Mouse (Mus musculus) MEL (cell line): ENCODE measurements around the gene Fam209. TPM values are rescaled to one million over a fixed set of nuclear protein-coding genes. Genes with fewer than 3 reads are reported as not detected.

ENCODE experiments used
- DNase-seq: peaks from one replicate; pipeline ENCODE4 v3.0.0; 2011; ENCODE audit warnings: low read depth, low spot score
- H3K27ac ChIP-seq: 2 replicates; pipeline ENCODE4 v1.5.1; 2012; ENCODE audit warnings: low read depth, mild to moderate bottlenecking, control low read depth, low read length, moderate library complexity; ENCODE audit not compliant: control insufficient read depth
- H3K27me3 ChIP-seq, 2 experiments: fragments of 150-350 bp in 1 of 2; sonication (generic) in 1 of 2; 2 replicates each; pipeline ENCODE4 v1.6.1; 2012; ENCODE audit warnings: low read length in 2 of 2, mild to moderate bottlenecking in 2 of 2, improper control_type of control experiment in 1 of 2, moderate library complexity in 1 of 2; ENCODE audit not compliant: insufficient read depth in 2 of 2, control insufficient read depth in 1 of 2
- H3K36me3 ChIP-seq, 2 experiments: 2 replicates each; pipeline ENCODE4 v1.6.1; 2012 to 2014; ENCODE audit warnings: low read length in 2 of 2, improper control_type of control experiment in 1 of 2, inconsistent platforms in 1 of 2, mild to moderate bottlenecking in 1 of 2; ENCODE audit not compliant: insufficient read depth in 2 of 2, control insufficient read depth in 1 of 2
- H3K4me1 ChIP-seq, 2 experiments: fragments of 150-350 bp in 1 of 2; sonication (generic) in 1 of 2; 2 replicates each; pipeline ENCODE4 v1.6.1; 2012; ENCODE audit warnings: low read length in 2 of 2, improper control_type of control experiment in 1 of 2, mild to moderate bottlenecking in 1 of 2; ENCODE audit not compliant: insufficient read depth in 2 of 2, control insufficient read depth in 1 of 2
- H3K4me3 ChIP-seq, 2 experiments: fragments of 150-350 bp in 1 of 2; sonication (generic) in 1 of 2; 2 replicates each; pipeline ENCODE4 v1.5.1; 2012; ENCODE audit warnings: low read depth in 2 of 2, low read length in 2 of 2, mild to moderate bottlenecking in 2 of 2, moderate library complexity in 2 of 2, control low read depth in 1 of 2, improper control_type of control experiment in 1 of 2; ENCODE audit not compliant: control insufficient read depth in 1 of 2, insufficient read depth in 1 of 2
- H3K79me2 ChIP-seq: 2 replicates; pipeline ENCODE4 v1.6.1; 2012; ENCODE audit warnings: mild to moderate bottlenecking, low read length, moderate library complexity; ENCODE audit not compliant: control insufficient read depth, poor library complexity, insufficient read depth
- H3K9ac ChIP-seq: 2 replicates; pipeline ENCODE4 v1.6.1; 2012; ENCODE audit warnings: low read depth, mild to moderate bottlenecking, control low read depth, low read length, moderate library complexity; ENCODE audit not compliant: control insufficient read depth, poor library complexity, severe bottlenecking
- H3K9me3 ChIP-seq: fragments of 150-350 bp; sonication (generic); replicated peaks from 2 replicates; pipeline ENCODE4 v1.6.1; 2012; ENCODE audit warnings: mild to moderate bottlenecking, low read length, improper control_type of control experiment, moderate library complexity; ENCODE audit not compliant: insufficient read depth
- CHD1 ChIP-seq: IDR thresholded peaks from 2 replicates; pipeline ENCODE4 v1.6.1; 2012; ENCODE audit warnings: low read depth, mild to moderate bottlenecking, inconsistent platforms, low read length, improper control_type of control experiment
- E2F4 ChIP-seq: IDR thresholded peaks from 2 replicates; pipeline ENCODE4 v1.6.1; 2011; ENCODE audit warnings: low read depth, low read length, improper control_type of control experiment, borderline replicate concordance
- ELF1 ChIP-seq: IDR thresholded peaks from 2 replicates; pipeline ENCODE4 v1.6.1; 2014; ENCODE audit warnings: low read depth, mild to moderate bottlenecking, inconsistent platforms, low read length, improper control_type of control experiment, moderate library complexity
- ETS1 ChIP-seq: IDR thresholded peaks from 2 replicates; pipeline ENCODE4 v1.6.1; 2012; ENCODE audit warnings: low read depth, mild to moderate bottlenecking, inconsistent platforms, low read length, improper control_type of control experiment, moderate library complexity
- GABPA ChIP-seq: IDR thresholded peaks from 2 replicates; pipeline ENCODE4 v1.6.1; 2012; ENCODE audit warnings: low read depth, mild to moderate bottlenecking, inconsistent platforms, low read length, improper control_type of control experiment, moderate library complexity
- JUND ChIP-seq: IDR thresholded peaks from 2 replicates; pipeline ENCODE4 v1.6.1; 2011; ENCODE audit warnings: low read depth, mild to moderate bottlenecking, improper control_type of control experiment, low read length
- MAFK ChIP-seq: IDR thresholded peaks from 2 replicates; pipeline ENCODE4 v1.6.1; 2011; ENCODE audit warnings: low read depth, mild to moderate bottlenecking, low read length, improper control_type of control experiment, borderline replicate concordance
- MAZ ChIP-seq: IDR thresholded peaks from 2 replicates; pipeline ENCODE4 v1.6.1; 2012; ENCODE audit warnings: low read depth, mild to moderate bottlenecking, inconsistent platforms, low read length, improper control_type of control experiment
- MYC ChIP-seq: IDR thresholded peaks from 2 replicates; pipeline ENCODE4 v1.6.1; 2011; ENCODE audit warnings: low read depth, mild to moderate bottlenecking, low read length, improper control_type of control experiment, moderate library complexity
- POLR2A ChIP-seq, 2 experiments: IDR thresholded peaks; 2 replicates each; pipeline ENCODE4 v1.6.1; 2011 to 2012; ENCODE audit warnings: low read length in 2 of 2, mild to moderate bottlenecking in 2 of 2, control low read depth in 1 of 2, improper control_type of control experiment in 1 of 2, low read depth in 1 of 2, moderate library complexity in 1 of 2; ENCODE audit not compliant: control insufficient read depth in 1 of 2, insufficient read depth in 1 of 2, poor library complexity in 1 of 2
- POLR2AphosphoS2 ChIP-seq: IDR thresholded peaks from 2 replicates; pipeline ENCODE4 v1.6.1; 2011; ENCODE audit warnings: low read length, improper control_type of control experiment
- RAD21 ChIP-seq: IDR thresholded peaks from 2 replicates; pipeline ENCODE4 v1.6.1; 2011; ENCODE audit warnings: mild to moderate bottlenecking, low read depth, low read length, improper control_type of control experiment
- TCF12 ChIP-seq: IDR thresholded peaks from 2 replicates; pipeline ENCODE4 v1.6.1; 2014; ENCODE audit warnings: low read depth, mild to moderate bottlenecking, inconsistent platforms, low read length, improper control_type of control experiment, moderate library complexity
- UBTF ChIP-seq: IDR thresholded peaks from 2 replicates; pipeline ENCODE4 v1.6.1; 2012; ENCODE audit warnings: low read depth, mild to moderate bottlenecking, inconsistent platforms, low read length, improper control_type of control experiment, moderate library complexity, borderline replicate concordance; ENCODE audit not compliant: insufficient read depth
- USF1 ChIP-seq: IDR thresholded peaks from 2 replicates; pipeline ENCODE4 v1.6.1; 2014; ENCODE audit warnings: low read depth, mild to moderate bottlenecking, inconsistent platforms, low read length, improper control_type of control experiment, moderate library complexity
- ZKSCAN1 ChIP-seq: IDR thresholded peaks from 2 replicates; pipeline ENCODE4 v1.6.1; 2012; ENCODE audit warnings: low read depth, mild to moderate bottlenecking, inconsistent platforms, low read length, improper control_type of control experiment, moderate library complexity
- ZMIZ1 ChIP-seq: IDR thresholded peaks from 2 replicates; pipeline ENCODE4 v1.6.1; 2012; ENCODE audit warnings: low read depth, mild to moderate bottlenecking, inconsistent platforms, low read length, improper control_type of control experiment, moderate library complexity
- ZNF384 ChIP-seq: IDR thresholded peaks from 2 replicates; pipeline ENCODE4 v1.6.1; 2012; ENCODE audit warnings: low read depth, mild to moderate bottlenecking, inconsistent platforms, low read length, improper control_type of control experiment
- polyA plus RNA-seq, 2 experiments: library from polyadenylated mRNA; stranded (reverse) in 1 of 2; unstranded in 1 of 2; fragments of >175 nt in 1 of 2; fragments of >200 nt in 1 of 2; gene quantifications; 2 replicates each; pipeline versions ENCODE4 v1.2.1 to v1.2.4; 2012; ENCODE audit warnings: low replicate concordance in 2 of 2, low read depth in 1 of 2; ENCODE audit not compliant: insufficient read length in 2 of 2, insufficient read depth in 1 of 2, missing spikeins in 1 of 2
- total RNA-seq: library from RNA; depleted of rRNA; stranded (reverse); fragments of 300-350 nt; gene quantifications from 2 replicates; pipeline ENCODE4 v1.2.3, GENCODE M21; 2012

Gene Fam209
- total and polyA plus RNA-seq, 3 experiments = 0.31 to 0.65 TPM; not detected in 1

DNA sequence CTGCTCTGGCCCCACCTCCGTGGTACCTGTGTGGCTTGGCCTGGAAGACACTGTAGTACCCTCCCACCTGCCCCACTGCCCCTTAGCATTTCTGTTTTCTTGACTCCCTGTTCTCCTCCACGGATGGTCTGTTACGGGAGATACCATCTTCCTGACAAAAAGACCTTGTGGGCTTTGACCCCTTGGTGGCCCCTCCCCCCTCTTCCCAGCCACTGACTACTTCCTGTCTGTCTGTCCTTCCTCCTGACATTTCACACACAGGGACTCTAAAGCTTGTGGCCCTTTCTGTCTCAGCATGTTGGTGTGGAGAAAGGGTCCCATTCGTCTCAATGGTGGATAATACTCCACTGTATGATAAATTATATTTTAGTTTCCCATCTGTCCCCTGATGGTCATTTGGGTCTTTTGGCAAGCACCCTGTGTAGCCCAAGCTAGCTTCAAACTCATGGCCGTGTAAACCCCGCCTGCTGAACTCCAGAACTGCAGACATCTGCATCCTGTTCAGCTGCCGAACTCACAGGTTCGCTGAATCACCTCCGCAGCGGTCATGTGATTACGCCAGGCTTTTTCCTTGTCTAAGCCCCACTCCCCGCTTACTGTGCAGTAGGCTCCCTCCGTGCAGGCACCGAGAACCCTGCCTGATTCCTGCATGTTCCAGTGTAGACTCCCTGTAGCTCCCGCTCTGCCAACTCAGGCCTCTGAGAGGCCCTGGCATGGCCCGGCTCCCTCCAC, 9.5 kb downstream of the Fam209 start:
- H3K27me3 ChIP-seq = no peaks in the 10 kb centered on the region
- no peaks in the 10 kb centered on the region for H3K36me3 ChIP-seq
- no peaks in the 10 kb centered on the region for H3K9me3 ChIP-seq
- no peak overlapping the region for H3K9ac ChIP-seq
- TF ChIP-seq ZKSCAN1 = no peak
- no peak for TF ChIP-seq ELF1
- DNase-seq = no peak
- no peak overlapping the region for H3K27ac ChIP-seq
- no peaks in the 10 kb centered on the region for H3K4me1 ChIP-seq
- no peak overlapping the region for H3K4me3 ChIP-seq
- no peaks in the 10 kb centered on the region for H3K79me2 ChIP-seq

DNA sequence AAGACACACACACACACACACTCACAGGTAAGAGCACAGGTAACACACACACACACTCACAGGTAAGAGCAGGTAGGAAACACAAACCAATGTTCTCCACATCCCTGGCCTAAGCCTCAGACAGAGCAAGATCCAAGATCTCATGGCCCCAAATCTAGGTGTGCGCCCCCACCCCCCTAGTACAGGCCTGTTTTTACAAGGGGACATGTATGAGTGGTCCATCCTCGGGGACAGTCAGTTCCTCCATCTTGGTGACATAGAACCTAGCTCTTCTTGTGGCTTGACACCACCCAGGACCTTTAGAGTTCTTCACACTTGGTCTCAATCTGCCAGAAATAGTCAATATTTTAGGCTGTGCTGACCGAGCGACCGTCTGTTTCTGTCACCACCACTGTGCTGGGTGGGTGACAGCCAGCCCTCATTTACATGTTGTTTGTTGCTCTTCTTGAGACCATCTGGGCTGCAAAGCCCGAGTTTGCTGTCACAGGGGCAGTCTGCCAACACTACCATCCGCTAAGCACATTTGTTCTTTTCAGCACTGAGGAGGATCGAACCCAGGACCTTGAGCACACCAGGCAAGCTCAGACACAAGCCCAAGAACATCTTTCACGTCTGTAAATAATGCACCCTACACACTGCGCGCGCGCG, 11.6 kb downstream of the Fam209 start:
- Histone ChIP-seq H3K9ac (no peak overlapping the region), H3K79me2 (no peaks in the 10 kb centered on the region), H3K4me1 (no peaks in the 10 kb centered on the region), H3K36me3 (no peaks in the 10 kb centered on the region), H3K27me3 (no peaks in the 10 kb centered on the region), H3K9me3 (no peaks in the 10 kb centered on the region), H3K27ac (no peak overlapping the region), H3K4me3 (no peak overlapping the region)
- no peak for TF ChIP-seq POLR2AphosphoS2
- no peak for TF ChIP-seq E2F4
- no peak for TF ChIP-seq MAFK
- no peak for DNase-seq

DNA sequence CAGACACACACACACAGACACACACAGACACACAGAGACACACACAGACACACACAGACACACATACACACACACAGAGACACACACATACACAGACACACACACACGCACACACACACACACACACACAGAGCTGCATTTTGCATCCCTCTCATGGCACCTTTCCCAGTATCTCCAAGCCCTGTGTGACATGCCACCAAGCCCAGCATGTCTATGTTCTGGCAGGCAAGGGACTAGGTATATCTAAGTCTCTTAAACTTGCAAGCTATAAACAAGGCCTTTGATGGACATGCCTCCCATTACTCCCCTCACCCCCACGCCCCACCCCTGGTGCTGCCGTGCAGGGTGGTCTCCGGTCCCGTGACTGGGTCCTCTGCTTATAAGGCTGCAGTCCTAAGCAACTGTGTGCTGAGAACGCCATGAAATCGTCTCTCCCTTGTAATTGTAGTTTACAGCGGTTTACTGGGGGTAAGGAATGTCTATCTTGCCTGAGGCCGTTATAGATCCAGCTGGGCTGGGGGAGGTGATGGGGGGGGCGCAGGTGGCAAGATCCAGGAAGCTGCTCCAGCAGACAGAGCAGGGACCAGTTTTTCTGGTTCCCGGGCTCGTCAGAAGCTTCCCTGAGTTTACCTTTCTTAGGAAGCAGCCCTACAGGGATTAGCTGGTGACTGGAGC, 12.5 kb downstream of the Fam209 start:
- Histone ChIP-seq H3K27me3 (no peaks in the 10 kb centered on the region), H3K9me3 (no peaks in the 10 kb centered on the region), H3K27ac (no peak overlapping the region), H3K4me1 (no peaks in the 10 kb centered on the region), H3K79me2 (no peaks in the 10 kb centered on the region), H3K36me3 (no peaks in the 10 kb centered on the region), H3K9ac (no peak overlapping the region), H3K4me3 (no peak overlapping the region)
- no peak for DNase-seq
- no peak for TF ChIP-seq POLR2A (IDR thresholded peaks at IDR 0.05; ENCODE audit: control insufficient read depth in 1 of 2, insufficient read depth in 1 of 2, low read depth in 1 of 2, low read length in 2 of 2, poor library complexity in 1 of 2)
- no peak for TF ChIP-seq USF1
- TF ChIP-seq POLR2AphosphoS2 = no peak
- TF ChIP-seq ZMIZ1 = no peak
- no peak for TF ChIP-seq JUND
- no peak for TF ChIP-seq UBTF
- no peak for TF ChIP-seq MYC
- no peak for TF ChIP-seq GABPA
- TF ChIP-seq TCF12 = no peak
- TF ChIP-seq ETS1 = no peak
- TF ChIP-seq ZNF384 = no peak
- TF ChIP-seq RAD21 = no peak
- no peak for TF ChIP-seq CHD1
- TF ChIP-seq MAZ = no peak
- TF ChIP-seq ELF1 = no peak
